Mouse (Mus musculus) heart, embryonic 12.5 days (tissue): ENCODE data around the gene Scn1a. TPM values are rescaled to one million over a fixed set of nuclear protein-coding genes. Genes with fewer than 3 reads are reported as not detected.

Source experiments
- ATAC-seq: fragments of 200-750 bp; cut with Nextera tagmentation; 2 replicates; pipeline ENCODE4 v1.8.0; 2017; ENCODE audit warnings: moderate TSS enrichment, moderate library complexity; ENCODE audit not compliant: insufficient number of reproducible peaks, low FRiP score
- H3K27ac ChIP-seq: fragments of 300-500 bp; sonication (generic); 2 replicates; pipeline ENCODE4 v1.5.1; 2016; ENCODE audit warnings: mild to moderate bottlenecking, moderate library complexity; ENCODE audit not compliant: poor library complexity, severe bottlenecking
- H3K27me3 ChIP-seq: fragments of 300-500 bp; sonication (generic); replicated peaks from 2 replicates; pipeline ENCODE4 v1.6.1; 2016; ENCODE audit warnings: mild to moderate bottlenecking, moderate library complexity
- H3K36me3 ChIP-seq: fragments of 300-500 bp; sonication (generic); 2 replicates; pipeline ENCODE4 v1.6.1; 2016; ENCODE audit warnings: mild to moderate bottlenecking, moderate library complexity
- H3K4me1 ChIP-seq: fragments of 300-500 bp; sonication (generic); replicated peaks from 2 replicates; pipeline ENCODE4 v1.6.1; 2016; ENCODE audit warnings: mild to moderate bottlenecking
- H3K4me2 ChIP-seq: fragments of 300-500 bp; sonication (generic); 2 replicates; pipeline ENCODE4 v1.6.1; 2016; ENCODE audit warnings: mild to moderate bottlenecking, moderate library complexity
- H3K4me3 ChIP-seq: fragments of 300-500 bp; sonication (generic); 2 replicates; pipeline ENCODE4 v1.5.1; 2016; ENCODE audit warnings: mild to moderate bottlenecking
- H3K9ac ChIP-seq: fragments of 300-500 bp; sonication (generic); 2 replicates; pipeline ENCODE4 v1.6.1; 2016; ENCODE audit warnings: mild to moderate bottlenecking, moderate library complexity
- H3K9me3 ChIP-seq: fragments of 300-500 bp; sonication (generic); replicated peaks from 2 replicates; pipeline ENCODE4 v1.6.1; 2016; ENCODE audit warnings: mild to moderate bottlenecking, moderate library complexity
- WGBS: fragments of 180-500 bp; shearing (Covaris S2); methylation state at CpG from one replicate; pipeline ENCODE4 v1.1.7; 2016; 5-methylcytosine and 5-hydroxymethylcytosine counted together
- polyA plus RNA-seq: library from polyadenylated mRNA; unstranded; fragments of >200 nt; fragmentation: Nextera tagmentation; extraction: Ambion mirVana; gene quantifications from 2 replicates; pipeline ENCODE4 v1.2.1, GENCODE M21; 2016

Scn1a gene
- polyA plus RNA-seq, 1 experiment from 2014 or later = 0.08 TPM

DNA sequence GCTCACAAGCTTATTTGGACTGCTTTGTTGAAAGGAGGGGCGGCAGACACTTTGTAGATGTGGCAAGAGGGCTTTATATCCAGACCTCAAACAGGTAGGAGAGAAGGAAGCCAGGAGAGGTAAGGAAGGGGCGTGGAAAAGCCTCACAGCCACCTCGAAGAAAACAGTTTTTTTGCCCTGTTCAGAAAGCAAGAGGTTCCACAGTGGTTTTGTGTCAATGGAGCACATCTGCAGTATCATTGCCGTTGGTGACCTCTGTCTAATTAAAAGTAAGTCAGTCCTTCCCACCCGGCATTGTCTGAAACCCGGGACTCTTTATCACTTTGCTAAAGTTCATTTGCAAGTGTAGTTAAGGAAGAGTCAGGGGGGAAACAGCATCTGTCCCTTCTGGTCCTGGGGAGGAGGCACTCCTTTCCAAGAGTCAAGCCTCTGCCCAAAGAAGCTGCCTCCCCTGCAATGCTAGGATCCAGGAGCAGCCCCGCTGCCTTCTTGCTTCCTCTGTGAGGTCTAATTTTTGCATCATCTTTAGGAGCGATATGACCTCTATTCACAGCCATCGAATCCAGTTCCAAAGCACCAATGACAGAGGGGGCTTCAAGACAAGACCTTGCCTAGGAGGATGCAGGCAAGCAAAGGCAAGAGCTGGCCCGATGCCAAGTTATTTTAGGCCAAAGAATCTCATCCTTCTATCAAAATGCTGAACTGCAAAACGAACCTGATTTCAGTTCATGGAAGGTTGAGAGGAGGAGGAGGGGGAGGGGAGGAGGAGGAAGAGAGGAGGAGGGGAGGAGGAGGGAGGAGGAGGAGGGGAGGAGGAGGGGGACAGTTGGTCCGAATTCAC lies 31.5 kb downstream of the Scn1a start:
- peak overlapping the region; percentile 65; the same call in 1 of the 2 replicates for H3K9ac ChIP-seq

DNA sequence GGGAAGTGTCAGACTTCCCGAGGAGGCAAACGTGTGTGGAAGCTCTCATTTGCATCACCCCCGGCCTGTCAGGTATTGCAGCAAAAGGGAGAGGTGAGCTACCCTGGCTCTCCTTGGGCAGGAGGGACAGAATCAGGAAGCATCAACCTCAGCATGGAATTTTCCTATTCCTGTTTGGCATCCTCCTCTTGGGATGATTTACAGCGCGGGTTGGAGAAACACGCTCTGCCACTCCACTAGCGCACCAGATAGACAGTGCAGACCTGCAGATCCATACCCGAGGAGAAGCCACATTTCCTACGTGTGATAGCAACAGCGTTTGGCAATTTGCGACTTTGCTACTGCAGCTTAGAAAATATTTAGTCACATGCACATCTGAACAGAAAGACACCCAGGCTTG lies 32.2 kb downstream of the Scn1a start:
- ATAC-seq = no peak
- 7% methylated on average over 11 of the region's 11 CpGs for WGBS

More for the DNA sequence above, 31.5 kb downstream of the Scn1a start:
- Histone ChIP-seq H3K4me1 (0 out of 2 replicates have a peak, but pooled peaks cover 3% of the 10 kb centered on the region), H3K27ac (no peak overlapping the region), H3K9me3 (no peaks in the 10 kb centered on the region; the same call in 1 of the 2 replicates), H3K4me3 (peak overlapping the region; percentile 55), H3K36me3 (no peaks in the 10 kb centered on the region), H3K27me3 (peaks cover 7% of the 10 kb centered on the region; the same call in 1 of the 2 replicates), H3K4me2 (peak overlapping the region; percentile 96)
- 4% methylated on average over 11 of the region's 12 CpGs for WGBS
- no peak for ATAC-seq

DNA sequence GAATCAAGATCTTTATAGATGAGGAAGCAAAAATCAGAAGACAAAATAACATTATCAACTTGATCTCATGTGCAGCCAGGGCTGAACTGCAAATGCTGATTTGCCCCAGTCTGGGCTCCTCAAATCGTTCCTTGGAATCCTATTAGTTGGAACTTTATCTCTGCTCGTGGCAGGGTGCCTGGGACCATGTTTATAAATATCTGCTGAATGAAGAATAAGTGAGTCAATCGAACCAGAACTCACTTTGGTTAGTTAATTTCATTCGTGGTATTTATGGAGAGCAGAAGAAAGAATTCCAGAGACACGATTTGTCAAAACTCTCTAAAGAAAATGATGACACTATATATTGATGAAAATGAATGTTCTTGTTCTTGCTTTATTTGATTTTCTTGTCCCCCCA lies 48.1 kb downstream of the Scn1a start:
- H3K36me3 ChIP-seq = no peaks in the 10 kb centered on the region
- no peaks in the 10 kb centered on the region for H3K27me3 ChIP-seq
- H3K4me3 ChIP-seq = no peak overlapping the region
- WGBS = 68% methylated on average over 5 of the region's 5 CpGs
- no peak overlapping the region for H3K27ac ChIP-seq
- no peak overlapping the region for H3K4me2 ChIP-seq
- ATAC-seq = no peak
- H3K4me1 ChIP-seq = no peaks in the 10 kb centered on the region
- H3K9me3 ChIP-seq = no peaks in the 10 kb centered on the region
- H3K9ac ChIP-seq = no peak overlapping the region

More for the DNA sequence above, 32.2 kb downstream of the Scn1a start:
- no peaks in the 10 kb centered on the region; the same call in 1 of the 2 replicates for H3K9me3 ChIP-seq
- H3K4me2 ChIP-seq = peak overlapping the region; percentile 96
- no peak overlapping the region for H3K27ac ChIP-seq
- no peak overlapping the region for H3K9ac ChIP-seq
- peaks cover 7% of the 10 kb centered on the region; the same call in 1 of the 2 replicates for H3K27me3 ChIP-seq
- H3K4me3 ChIP-seq = peak overlapping the region; percentile 55
- no peaks in the 10 kb centered on the region for H3K36me3 ChIP-seq
- 0 out of 2 replicates have a peak, but pooled peaks cover 3% of the 10 kb centered on the region for H3K4me1 ChIP-seq

DNA sequence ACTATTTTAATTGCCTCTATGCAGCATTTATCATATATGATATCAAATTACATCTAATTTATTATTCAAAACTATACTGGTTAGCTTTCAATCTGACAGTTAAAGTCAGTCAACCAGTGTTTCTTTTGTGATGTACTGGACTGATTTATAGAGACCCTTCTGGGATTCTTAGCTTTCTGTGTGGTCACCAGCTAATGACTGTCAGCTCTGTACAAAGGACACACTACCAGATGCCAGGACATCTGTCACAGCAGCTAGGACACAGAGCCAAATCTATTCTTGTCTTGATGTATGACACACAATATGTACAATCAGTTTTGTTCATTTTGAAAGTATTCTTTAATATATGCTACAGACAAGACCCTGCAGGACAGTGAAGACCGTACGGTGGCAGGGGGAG lies 72.7 kb downstream of the Scn1a start:
- Histone ChIP-seq H3K27me3 (no peaks in the 10 kb centered on the region), H3K9me3 (no peaks in the 10 kb centered on the region), H3K4me2 (no peak overlapping the region), H3K4me1 (no peaks in the 10 kb centered on the region), H3K9ac (no peak overlapping the region), H3K36me3 (no peaks in the 10 kb centered on the region), H3K4me3 (no peak overlapping the region), H3K27ac (no peak overlapping the region)
- 82% methylated on average over 2 of the region's 2 CpGs for WGBS
- ATAC-seq = no peak

- no peaks in the 10 kb centered on the region for H3K4me1 ChIP-seq
- ATAC-seq = no peak
- no peak overlapping the region for H3K4me3 ChIP-seq
- no peaks in the 10 kb centered on the region for H3K27me3 ChIP-seq
- no peaks in the 10 kb centered on the region for H3K9me3 ChIP-seq
- no peak overlapping the region for H3K4me2 ChIP-seq
- no peaks in the 10 kb centered on the region for H3K36me3 ChIP-seq
- H3K27ac ChIP-seq = no peak overlapping the region
- 81% methylated on average over 2 of the region's 2 CpGs for WGBS
- H3K9ac ChIP-seq = no peak overlapping the region
These were observed 90.0 kb downstream of the Scn1a start for GRCm38 (mm10) chr2:66350590-66350989.

- no peak for ATAC-seq
- no peaks in the 10 kb centered on the region for H3K9me3 ChIP-seq
- H3K36me3 ChIP-seq = no peaks in the 10 kb centered on the region
- H3K4me1 ChIP-seq = no peaks in the 10 kb centered on the region
- no peak overlapping the region for H3K4me2 ChIP-seq
- 88% methylated on average over 1 of the region's 1 CpGs for WGBS
- H3K27me3 ChIP-seq = no peaks in the 10 kb centered on the region
- H3K9ac ChIP-seq = no peak overlapping the region
- H3K27ac ChIP-seq = no peak overlapping the region
- no peak overlapping the region for H3K4me3 ChIP-seq
These were observed 94.0 kb downstream of the Scn1a start for GRCm38 (mm10) chr2:66346622-66347021.

DNA sequence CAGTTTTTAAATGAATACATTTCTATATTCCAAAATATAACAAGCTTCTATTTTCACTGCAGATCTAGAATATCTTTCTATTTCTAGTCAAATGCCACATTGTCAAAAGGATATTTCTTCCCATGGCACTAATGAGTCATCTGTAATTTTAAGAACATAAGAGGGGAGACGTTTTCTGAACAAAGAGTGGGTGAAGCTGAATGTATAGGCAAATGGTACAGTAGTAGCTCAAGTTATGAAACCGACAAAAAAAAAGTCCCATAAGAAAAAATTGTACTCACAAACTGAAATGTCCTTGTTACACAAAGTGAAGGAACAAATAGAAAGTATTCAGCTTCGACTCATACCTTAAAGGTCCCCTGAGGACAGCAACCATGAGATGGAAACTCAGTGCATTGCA lies 94.5 kb downstream of the Scn1a start:
- H3K4me3 ChIP-seq = no peak overlapping the region
- no peak overlapping the region for H3K4me2 ChIP-seq
- no peaks in the 10 kb centered on the region for H3K36me3 ChIP-seq
- H3K27ac ChIP-seq = no peak overlapping the region
- no peaks in the 10 kb centered on the region for H3K9me3 ChIP-seq
- no peaks in the 10 kb centered on the region for H3K27me3 ChIP-seq
- WGBS = 67% methylated on average over 3 of the region's 3 CpGs
- ATAC-seq = no peak
- no peaks in the 10 kb centered on the region for H3K4me1 ChIP-seq
- no peak overlapping the region for H3K9ac ChIP-seq

DNA sequence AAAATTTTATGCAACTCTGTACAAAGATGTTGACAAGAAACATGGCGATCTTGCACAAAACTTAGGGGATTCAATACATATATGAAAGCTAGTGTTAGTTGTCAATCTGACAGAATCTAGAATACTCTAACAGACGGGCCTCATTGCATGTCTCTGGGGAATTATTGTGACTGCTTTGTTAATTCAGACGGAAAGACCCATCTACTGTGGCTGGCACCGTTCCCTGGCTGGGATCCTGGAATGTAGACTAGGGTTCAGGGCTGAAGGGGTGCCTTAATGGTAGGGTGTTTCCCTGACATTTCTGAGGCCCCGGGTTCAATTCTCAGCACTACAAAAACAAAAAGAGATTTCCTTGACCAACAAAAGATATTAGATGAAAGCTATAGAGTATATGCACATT lies 103.2 kb downstream of the Scn1a start:
- Histone ChIP-seq H3K27me3 (no peaks in the 10 kb centered on the region), H3K4me1 (no peaks in the 10 kb centered on the region), H3K9ac (no peak overlapping the region), H3K4me2 (no peak overlapping the region), H3K36me3 (no peaks in the 10 kb centered on the region), H3K9me3 (no peaks in the 10 kb centered on the region), H3K4me3 (no peak overlapping the region), H3K27ac (no peak overlapping the region)
- ATAC-seq = no peak
- WGBS = 62% methylated on average over 5 of the region's 5 CpGs

- no peak for ATAC-seq
- 61% methylated on average over 6 of the region's 6 CpGs for WGBS
These were observed 104.2 kb downstream of the Scn1a start for GRCm38 (mm10) chr2:66336396-66336795.

GRCm38 (mm10) chr2:66272551-66272950 lies 168.1 kb downstream of the Scn1a start:
- Histone ChIP-seq H3K9me3 (no peaks in the 10 kb centered on the region), H3K27me3 (no peaks in the 10 kb centered on the region), H3K9ac (no peak overlapping the region), H3K36me3 (no peaks in the 10 kb centered on the region), H3K27ac (no peak overlapping the region), H3K4me3 (no peak overlapping the region), H3K4me2 (no peak overlapping the region), H3K4me1 (no peaks in the 10 kb centered on the region)
- WGBS = 72% methylated on average over 3 of the region's 3 CpGs
- no peak for ATAC-seq

More at GRCm38 (mm10) chr2:66336396-66336795, 104.2 kb downstream of the Scn1a start:
- Histone ChIP-seq H3K27me3 (no peaks in the 10 kb centered on the region), H3K4me2 (no peak overlapping the region), H3K27ac (no peak overlapping the region), H3K9ac (no peak overlapping the region), H3K4me3 (no peak overlapping the region), H3K36me3 (no peaks in the 10 kb centered on the region), H3K9me3 (no peaks in the 10 kb centered on the region), H3K4me1 (no peaks in the 10 kb centered on the region)

- H3K4me2 ChIP-seq = peak within 1 kb of the TSS; percentile 72
- H3K4me1 ChIP-seq = 0 out of 2 replicates have a peak, but pooled peaks cover 4% of the 10 kb centered on the region
- no peaks in the 10 kb centered on the region for H3K27me3 ChIP-seq
- H3K9me3 ChIP-seq = no peaks in the 10 kb centered on the region
- peaks cover 6% of the 10 kb centered on the region for H3K36me3 ChIP-seq
- H3K27ac ChIP-seq = peak within 1 kb of the TSS; percentile 65; the same call in 1 of the 2 replicates
- ATAC-seq = peak; percentile 98
- WGBS = under 1% methylated on average over 56 of the region's 56 CpGs
- peak within 1 kb of the TSS; percentile 82 for H3K9ac ChIP-seq
- H3K4me3 ChIP-seq = peak within 1 kb of the TSS; percentile 96
These were observed 184.2 kb downstream of the Scn1a start, which contains the start of gene Ttc21b for GRCm38 (mm10) chr2:66256220-66257131. Ttc21b (minus strand) TSS chr2:66256617.
